Mouse (Mus musculus): ENCODE data around the gene Ipcef1. TPM values are rescaled to one million over a fixed set of nuclear protein-coding genes. Genes with fewer than 3 reads are reported as not detected.

Ipcef1 gene
- polyA plus RNA-seq, 1 experiment from 2014 or later = 0.19 TPM

GRCm38 (mm10) chr10:6871418-6872072 is 180.7 kb downstream of the Ipcef1 start:
- Histone ChIP-seq H3K4me2 (replicated peaks) (no peak overlapping the region), H3K4me1 (no peaks in the 10 kb centered on the region), H3K36me3 (no peaks in the 10 kb centered on the region), H3K9me3 (peaks cover 7% of the 10 kb centered on the region), H3K27me3 (no peaks in the 10 kb centered on the region), H3K4me3 (no peak overlapping the region), H3K27ac (no peak overlapping the region), H3K9ac (no peak overlapping the region)
- 86% methylated on average over 7 of the region's 7 CpGs for whole genome bisulfite sequencing
- ATAC-seq (ENCODE audit: low FRiP score, low read depth) = no peak

- WGBS = 71% methylated on average over 3 of the region's 3 CpGs
- Histone ChIP-seq H3K4me2 (replicated peaks) (no peak overlapping the region), H3K36me3 (no peaks in the 10 kb centered on the region), H3K9me3 (no peaks in the 10 kb centered on the region), H3K27me3 (no peaks in the 10 kb centered on the region), H3K9ac (no peak overlapping the region), H3K4me1 (no peaks in the 10 kb centered on the region), H3K27ac (no peak overlapping the region), H3K4me3 (no peak overlapping the region)
- ATAC-seq (ENCODE audit: low FRiP score, low read depth) = no peak
These were observed 196.5 kb downstream of the Ipcef1 start for GRCm38 (mm10) chr10:6855812-6856211.

- H3K9me3 ChIP-seq = no peaks in the 10 kb centered on the region
- H3K4me3 ChIP-seq = no peak overlapping the region
- no peak overlapping the region for H3K9ac ChIP-seq
- H3K36me3 ChIP-seq = no peaks in the 10 kb centered on the region
- no peak overlapping the region for H3K27ac ChIP-seq
- H3K27me3 ChIP-seq = no peaks in the 10 kb centered on the region
- WGBS = 71% methylated on average over 2 of the region's 2 CpGs
- H3K4me1 ChIP-seq = no peaks in the 10 kb centered on the region
- H3K4me2 ChIP-seq (replicated peaks) = no peak overlapping the region
- no peak for ATAC-seq (ENCODE audit: low FRiP score, low read depth)
These were observed 203.4 kb downstream of the Ipcef1 start for GRCm38 (mm10) chr10:6848834-6849233.

- no peaks in the 10 kb centered on the region for H3K9me3 ChIP-seq
- no peak overlapping the region for H3K4me2 ChIP-seq (replicated peaks)
- H3K9ac ChIP-seq = no peak overlapping the region
- no peak overlapping the region for H3K27ac ChIP-seq
- no peaks in the 10 kb centered on the region for H3K4me1 ChIP-seq
- ATAC-seq (ENCODE audit: low FRiP score, low read depth) = no peak
- H3K4me3 ChIP-seq = no peak overlapping the region
- 71% methylated on average over 7 of the region's 7 CpGs for WGBS
- H3K36me3 ChIP-seq = no peaks in the 10 kb centered on the region
- no peaks in the 10 kb centered on the region for H3K27me3 ChIP-seq
These were observed 204.0 kb downstream of the Ipcef1 start for GRCm38 (mm10) chr10:6848162-6848754.

GRCm38 (mm10) chr10:6846283-6846682 is 206.0 kb downstream of the Ipcef1 start:
- no peak for ATAC-seq (ENCODE audit: low FRiP score, low read depth)
- WGBS = 87% methylated on average over 1 of the region's 1 CpGs
- no peaks in the 10 kb centered on the region for H3K9me3 ChIP-seq

DNA sequence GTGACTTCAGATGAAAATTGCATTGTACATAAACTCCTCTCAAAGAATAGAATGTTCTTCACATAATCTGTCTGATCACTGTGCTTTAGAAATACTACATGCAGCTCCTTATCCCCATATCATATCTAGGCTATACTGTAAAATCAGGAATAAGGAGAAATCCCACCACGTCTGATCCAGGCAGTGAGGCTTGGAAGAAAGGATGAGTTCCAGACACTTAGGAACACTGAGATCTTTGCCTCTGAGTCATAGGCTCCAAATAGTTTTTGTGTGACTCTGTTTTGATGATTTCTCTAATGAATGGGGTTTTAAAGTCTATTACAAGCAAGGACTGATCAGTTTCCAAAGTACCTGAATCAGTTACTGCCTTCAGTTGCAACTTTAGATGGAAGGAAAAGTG is 210.1 kb downstream of the Ipcef1 start:
- Histone ChIP-seq H3K27ac (no peak overlapping the region), H3K36me3 (no peaks in the 10 kb centered on the region), H3K9me3 (no peaks in the 10 kb centered on the region), H3K4me3 (no peak overlapping the region), H3K4me1 (no peaks in the 10 kb centered on the region), H3K4me2 (replicated peaks) (no peak overlapping the region), H3K9ac (no peak overlapping the region), H3K27me3 (no peaks in the 10 kb centered on the region)
- 75% methylated on average over 1 of the region's 1 CpGs for WGBS
- ATAC-seq (ENCODE audit: low FRiP score, low read depth) = no peak

More at GRCm38 (mm10) chr10:6846283-6846682, 206.0 kb downstream of the Ipcef1 start:
- no peaks in the 10 kb centered on the region for H3K36me3 ChIP-seq
- no peak overlapping the region for H3K4me2 ChIP-seq (replicated peaks)
- H3K4me3 ChIP-seq = no peak overlapping the region
- H3K4me1 ChIP-seq = no peaks in the 10 kb centered on the region
- no peak overlapping the region for H3K9ac ChIP-seq
- H3K27me3 ChIP-seq = no peaks in the 10 kb centered on the region
- no peak overlapping the region for H3K27ac ChIP-seq

Other genes with a start within 250 kb of the Ipcef1 start
- 11.7 and 12.7 TPM in 2 replicates for gene Cnksr3, start 159.8 kb upstream of the Ipcef1 start, polyA plus RNA-seq (2015; fragmentation: Nextera tagmentation; extraction: Ambion mirVana)